Mouse (Mus musculus) lung, embryonic 16.5 days (tissue): Measurements from ENCODE around the gene Adamts13. TPM values are rescaled to one million over a fixed set of nuclear protein-coding genes. Genes with fewer than 3 reads are reported as not detected.

Experiments used
- ATAC-seq: fragments of 200-750 bp; cut with Nextera tagmentation; 2 replicates; pipeline ENCODE4 v1.8.0; 2017; ENCODE audit warnings: low read depth, mild to moderate bottlenecking, moderate library complexity
- H3K27ac ChIP-seq: fragments of 300-500 bp; sonication (generic); 2 replicates; pipeline ENCODE4 v1.5.1; 2014; ENCODE audit warnings: mild to moderate bottlenecking, control low read depth, low read length
- H3K27me3 ChIP-seq: fragments of 300-500 bp; sonication (generic); 2 replicates; pipeline ENCODE4 v1.6.1; 2014; ENCODE audit warnings: low read depth, low read length, mixed read lengths; ENCODE audit not compliant: control insufficient read depth, insufficient read depth
- H3K36me3 ChIP-seq: fragments of 300-500 bp; sonication (generic); 2 replicates; pipeline ENCODE4 v1.6.1; 2014; ENCODE audit warnings: low read length; ENCODE audit not compliant: control insufficient read depth, insufficient read depth
- H3K4me1 ChIP-seq: fragments of 300-500 bp; sonication (generic); replicated peaks from 2 replicates; pipeline ENCODE4 v1.6.1; 2014; ENCODE audit warnings: low read length, mixed read lengths; ENCODE audit not compliant: control insufficient read depth, insufficient read depth
- H3K4me2 ChIP-seq: fragments of 300-500 bp; sonication (generic); 2 replicates; pipeline ENCODE4 v1.6.1; 2014; ENCODE audit warnings: low read depth, low read length, control low read depth
- H3K4me3 ChIP-seq: fragments of 300-500 bp; sonication (generic); 2 replicates; pipeline ENCODE4 v1.5.1; 2014; ENCODE audit warnings: mild to moderate bottlenecking, low read length, control low read depth
- H3K9ac ChIP-seq: fragments of 300-500 bp; sonication (generic); 2 replicates; pipeline ENCODE4 v1.6.1; 2014; ENCODE audit warnings: low read length, control low read depth
- H3K9me3 ChIP-seq: fragments of 300-500 bp; sonication (generic); 2 replicates; pipeline ENCODE4 v1.6.1; 2016; ENCODE audit warnings: low read length; ENCODE audit not compliant: control insufficient read depth
- WGBS: fragments of 180-500 bp; shearing (Covaris S2); extraction: QIAGEN DNeasy Blood & Tissue Kit; methylation state at CpG from one replicate; pipeline ENCODE4 v1.1.7; 2014; 5-methylcytosine and 5-hydroxymethylcytosine counted together
- polyA plus RNA-seq: library from polyadenylated mRNA; unstranded; fragments of >200 nt; fragmentation: Nextera tagmentation; extraction: Ambion mirVana; gene quantifications from 2 replicates; pipeline ENCODE4 v1.2.1, GENCODE M21; 2015

Gene Adamts13
- polyA plus RNA-seq, 1 experiment from 2014 or later = 0.20 TPM

DNA sequence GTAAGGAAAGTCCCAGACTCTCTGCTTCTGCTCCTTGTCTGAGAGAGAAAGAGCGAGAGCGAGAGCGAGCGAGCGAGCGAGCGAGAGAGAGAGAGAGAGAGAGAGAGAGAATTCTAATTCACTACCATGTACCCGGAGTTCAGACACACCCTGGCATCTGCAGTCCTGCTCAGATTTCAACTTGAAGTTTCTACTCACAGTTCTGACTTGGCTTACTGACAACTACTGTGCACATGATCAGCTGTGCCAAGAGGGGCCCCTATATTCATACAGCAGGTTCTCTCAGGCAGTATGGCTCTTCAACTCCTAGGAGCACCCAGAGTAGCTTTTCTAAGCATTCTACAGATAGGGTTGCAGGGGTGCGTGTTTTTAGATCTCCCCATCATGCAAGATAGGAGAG is 86.0 kb downstream of the Adamts13 start:
- Histone ChIP-seq H3K9me3 (no peaks in the 10 kb centered on the region), H3K27me3 (no peaks in the 10 kb centered on the region), H3K36me3 (no peaks in the 10 kb centered on the region), H3K4me1 (peaks cover 18% of the 10 kb centered on the region), H3K9ac (no peak overlapping the region), H3K4me3 (no peak overlapping the region), H3K4me2 (no peak overlapping the region), H3K27ac (no peak overlapping the region)
- ATAC-seq = peak; percentile 69
- WGBS = 62% methylated on average over 9 of the region's 9 CpGs

Other genes with a start within 250 kb of the Adamts13 start
- not detected in 2 replicates for gene Abo, start 108.4 kb upstream of the Adamts13 start, polyA plus RNA-seq
- 22.6 and 25.3 TPM in 2 replicates for gene Surf6, start 70.5 kb upstream of the Adamts13 start, polyA plus RNA-seq
- gene Med22, start 62.7 kb upstream of the Adamts13 start, polyA plus RNA-seq = 48.5 and 49.1 TPM in 2 replicates
- gene Rpl7a, start 62.7 kb upstream of the Adamts13 start, polyA plus RNA-seq = 578 and 617 TPM in 2 replicates
- 33.0 and 34.6 TPM in 2 replicates for gene Surf2, start 57.0 kb upstream of the Adamts13 start, polyA plus RNA-seq
- gene Surf1, start 56.9 kb upstream of the Adamts13 start, polyA plus RNA-seq = 51.9 and 57.3 TPM in 2 replicates
- gene Surf4, start 39.5 kb upstream of the Adamts13 start, polyA plus RNA-seq = 209 and 215 TPM in 2 replicates
- gene Stkld1, start 39.4 kb upstream of the Adamts13 start, polyA plus RNA-seq = 0.06 and 0.19 TPM in 2 replicates
- gene Rexo4, start 9.0 kb upstream of the Adamts13 start, polyA plus RNA-seq = 41.5 and 44.0 TPM in 2 replicates
- 52.3 and 57.1 TPM in 2 replicates for gene Cacfd1, start 36.5 kb downstream of the Adamts13 start, polyA plus RNA-seq
- gene Slc2a6, start 54.6 kb downstream of the Adamts13 start, polyA plus RNA-seq = 0.63 and 0.85 TPM in 2 replicates
- 1.6 and 3.4 TPM in 2 replicates for gene Mymk, start 98.8 kb downstream of the Adamts13 start, polyA plus RNA-seq
- gene Adamtsl2, start 106.0 kb downstream of the Adamts13 start, polyA plus RNA-seq = 27.9 and 28.4 TPM in 2 replicates
- gene Fam163b, start 169.1 kb downstream of the Adamts13 start, polyA plus RNA-seq = 0.54 and 0.64 TPM in 2 replicates
- 0.54 and 0.84 TPM in 2 replicates for gene Dbh, start 191.8 kb downstream of the Adamts13 start, polyA plus RNA-seq